Mouse (Mus musculus): ENCODE data around the gene Adgrl1.
"Not testable (repeated sequence)": the region's sequence is repeated elsewhere in the genome, so short reads cannot be mapped to it uniquely, and the experiment has no call there.

Adgrl1 gene

GRCm38 (mm10) chr8:83954749-83955105 lies 54.8 kb downstream of the Adgrl1 start:
- DNase-seq (ENCODE audit: low spot score in 2 of 2) = peak in 1 of 2 experiments; percentile 35

- peak; percentile 99 to 100 for DNase-seq (ENCODE audit: low spot score in 2 of 2)
These were observed 55.4 kb downstream of the Adgrl1 start, which contains the start of the genes Gm10644 and Asf1b for GRCm38 (mm10) chr8:83955106-83955957. TSS of gene Gm10644 (minus strand) at chr8:83955205. TSS of gene Asf1b (plus strand) at chr8:83955507.

- no peak for DNase-seq (ENCODE audit: low spot score in 2 of 2)
These were observed 56.0 kb downstream of the Adgrl1 start for GRCm38 (mm10) chr8:83955958-83956218.

- no peak for DNase-seq (ENCODE audit: low spot score in 2 of 2)
These were observed 56.9 kb downstream of the Adgrl1 start for GRCm38 (mm10) chr8:83956789-83957188.

- DNase-seq (ENCODE audit: low spot score in 2 of 2) = no peak
These were observed 64.3 kb downstream of the Adgrl1 start for GRCm38 (mm10) chr8:83964015-83964765.

- DNase-seq (ENCODE audit: low spot score in 2 of 2) = no peak
These were observed 67.8 kb downstream of the Adgrl1 start for GRCm38 (mm10) chr8:83967701-83968100.

- DNase-seq (ENCODE audit: low spot score in 2 of 2) = no peak
These were observed 71.2 kb downstream of the Adgrl1 start for GRCm38 (mm10) chr8:83971121-83971520.

- peak in 1 of 2 experiments; percentile 22 for DNase-seq (ENCODE audit: low spot score in 2 of 2)
These were observed 71.8 kb downstream of the Adgrl1 start for GRCm38 (mm10) chr8:83971661-83972060.

- DNase-seq (ENCODE audit: low spot score in 2 of 2) = peak; percentile 100
These were observed 72.5 kb downstream of the Adgrl1 start, which contains the start of gene Prkaca for GRCm38 (mm10) chr8:83972150-83973120. TSS of gene Prkaca (plus strand) at chr8:83972993.

- peak; percentile 40 to 58 for DNase-seq (ENCODE audit: low spot score in 2 of 2)
These were observed 73.5 kb downstream of the Adgrl1 start for GRCm38 (mm10) chr8:83973161-83974031.

- no peak for DNase-seq (ENCODE audit: low spot score in 2 of 2)
These were observed 74.6 kb downstream of the Adgrl1 start for GRCm38 (mm10) chr8:83974521-83974920.

- DNase-seq (ENCODE audit: low spot score in 2 of 2) = peak in 1 of 2 experiments; percentile 21
These were observed 76.3 kb downstream of the Adgrl1 start for GRCm38 (mm10) chr8:83976101-83976630.

GRCm38 (mm10) chr8:83976779-83977350 lies 77.0 kb downstream of the Adgrl1 start:
- DNase-seq (ENCODE audit: low spot score in 2 of 2) = peak in 1 of 2 experiments; percentile 37

GRCm38 (mm10) chr8:83977646-83978045 lies 77.7 kb downstream of the Adgrl1 start:
- DNase-seq (ENCODE audit: low spot score in 2 of 2) = peak in 1 of 2 experiments; percentile 25

GRCm38 (mm10) chr8:83978200-83978599 lies 78.3 kb downstream of the Adgrl1 start:
- peak in 1 of 2 experiments; percentile 21 for DNase-seq (ENCODE audit: low spot score in 2 of 2)

GRCm38 (mm10) chr8:83980250-83980649 lies 80.3 kb downstream of the Adgrl1 start:
- peak in 1 of 2 experiments; percentile 22 for DNase-seq (ENCODE audit: low spot score in 2 of 2)

- DNase-seq (ENCODE audit: low spot score in 2 of 2) = peak in 1 of 2 experiments; percentile 49
These were observed 80.9 kb downstream of the Adgrl1 start for GRCm38 (mm10) chr8:83980845-83981244.

GRCm38 (mm10) chr8:83981533-83981932 lies 81.6 kb downstream of the Adgrl1 start:
- DNase-seq (ENCODE audit: low spot score in 2 of 2) = no peak

- no peak for DNase-seq (ENCODE audit: low spot score in 2 of 2)
These were observed 82.5 kb downstream of the Adgrl1 start for GRCm38 (mm10) chr8:83982449-83982848.

- DNase-seq (ENCODE audit: low spot score in 2 of 2) = not testable (repeated sequence)
These were observed 83.3 kb downstream of the Adgrl1 start for GRCm38 (mm10) chr8:83983222-83983621.
